Mouse (Mus musculus) spleen, adult 2 months (tissue): ENCODE results near the gene 9930104L06Rik. TPM values are rescaled to one million over a fixed set of nuclear protein-coding genes. Genes with fewer than 3 reads are reported as not detected.
"Not testable (repeated sequence)": the region's sequence is repeated elsewhere in the genome, so short reads cannot be mapped to it uniquely, and the experiment has no call there.

Experiments
- DNase-seq, 2 experiments: peaks; one replicate each; pipeline versions ENCODE4 v3.0.0 to v3.0.0-alpha.2; 2012 to 2021; ENCODE audit warnings: low spot score in 2 of 2, low read depth in 1 of 2
- H3K27ac ChIP-seq: fragments of 200-500 bp; 2 replicates; pipeline ENCODE4 v1.5.1; 2012; ENCODE audit warnings: low read length, inconsistent platforms; ENCODE audit not compliant: insufficient read depth
- H3K27me3 ChIP-seq: fragments of 200-500 bp; 2 replicates; pipeline ENCODE4 v1.6.1; 2012; ENCODE audit warnings: mild to moderate bottlenecking, moderate library complexity, low read length, inconsistent platforms; ENCODE audit not compliant: control insufficient read depth, insufficient read depth
- H3K36me3 ChIP-seq: fragments of 200-500 bp; 2 replicates; pipeline ENCODE4 v1.6.1; 2012; ENCODE audit warnings: mild to moderate bottlenecking, low read length, inconsistent platforms; ENCODE audit not compliant: control insufficient read depth, insufficient read depth
- H3K4me1 ChIP-seq: fragments of 200-500 bp; 2 replicates; pipeline ENCODE4 v1.6.1; 2011; ENCODE audit warnings: inconsistent platforms; ENCODE audit not compliant: control insufficient read depth, insufficient read depth, insufficient read length
- H3K4me3 ChIP-seq: fragments of 200-500 bp; 2 replicates; pipeline ENCODE4 v1.5.1; 2011; ENCODE audit warnings: mild to moderate bottlenecking, inconsistent platforms; ENCODE audit not compliant: insufficient read depth, insufficient read length; ENCODE audit errors: extremely low read depth
- CTCF ChIP-seq: fragments of 200-500 bp; IDR thresholded peaks from 2 replicates; pipeline ENCODE4 v1.5.1; 2011; ENCODE audit warnings: mild to moderate bottlenecking, inconsistent platforms; ENCODE audit not compliant: insufficient read depth, insufficient read length, insufficient replicate concordance; ENCODE audit errors: extremely low read depth
- POLR2A ChIP-seq: fragments of 200-500 bp; IDR thresholded peaks from 2 replicates; pipeline ENCODE4 v1.6.1; 2011; ENCODE audit warnings: low read depth, low read length, inconsistent platforms
- WGBS: fragments of 180-500 bp; shearing (Covaris S2); methylation state at CpG from one replicate; pipeline ENCODE4 v1.1.7; 2018; 5-methylcytosine and 5-hydroxymethylcytosine counted together
- polyA plus RNA-seq: library from polyadenylated mRNA; depleted of rRNA; stranded (reverse); fragments of >200 nt; gene quantifications from 2 replicates; pipeline ENCODE4 v1.2.3, GENCODE M21; 2012

9930104L06Rik gene
- polyA plus RNA-seq, 1 experiment: 13.2 TPM

GRCm38 (mm10) chr4:124898428-124898827 is 38.4 kb upstream of the 9930104L06Rik start:
- no peak overlapping the region for H3K4me3 ChIP-seq
- no peak overlapping the region for H3K27ac ChIP-seq
- WGBS: 73% methylated on average over 10 of the region's 10 CpGs
- H3K36me3 ChIP-seq: no peaks in the 10 kb centered on the region
- H3K27me3 ChIP-seq: peaks cover 9% of the 10 kb centered on the region
- TF ChIP-seq CTCF (no peak), POLR2A (no peak)
- DNase-seq: no peak
- peaks cover 3% of the 10 kb centered on the region; the same call in 1 of the 2 replicates for H3K4me1 ChIP-seq

DNA sequence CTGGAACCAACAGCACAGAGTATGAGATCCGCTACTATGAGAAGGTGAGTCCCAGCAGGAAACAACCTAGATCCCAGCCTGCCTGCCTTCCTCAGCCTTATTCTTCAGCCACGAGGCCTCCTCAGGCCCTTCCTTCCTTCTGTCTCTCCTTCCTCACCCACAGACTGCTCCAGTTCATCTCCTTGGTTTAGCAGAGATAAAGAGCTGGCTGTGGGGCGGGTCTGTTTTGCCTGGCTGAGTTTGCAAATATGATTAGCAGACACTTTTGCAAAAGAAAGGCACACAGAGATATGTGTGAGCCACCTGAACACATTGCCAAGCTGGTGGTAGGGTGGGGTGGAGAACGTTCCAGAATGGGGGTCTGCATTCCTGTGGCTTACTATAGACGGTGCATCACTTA is 36.9 kb upstream of the 9930104L06Rik start:
- DNase-seq: no peak
- Histone ChIP-seq H3K36me3 (no peaks in the 10 kb centered on the region), H3K4me1 (no peaks in the 10 kb centered on the region), H3K27ac (no peak overlapping the region), H3K4me3 (no peak overlapping the region), H3K27me3 (peaks cover 2% of the 10 kb centered on the region; the same call in 1 of the 2 replicates)
- WGBS: 57% methylated on average over 5 of the region's 5 CpGs
- TF ChIP-seq POLR2A: no peak
- no peak for TF ChIP-seq CTCF

- DNase-seq: no peak
- TF ChIP-seq POLR2A (no peak), CTCF (no peak)
- H3K27me3 ChIP-seq: no peaks in the 10 kb centered on the region
Observed at GRCm38 (mm10) chr4:124905417-124905816, 31.4 kb upstream of the 9930104L06Rik start.

GRCm38 (mm10) chr4:124905971-124906822 is 30.7 kb upstream of the 9930104L06Rik start:
- Histone ChIP-seq H3K4me3 (no peak overlapping the region), H3K27ac (no peak overlapping the region), H3K4me1 (no peaks in the 10 kb centered on the region), H3K36me3 (no peaks in the 10 kb centered on the region), H3K27me3 (no peaks in the 10 kb centered on the region)
- no peak for DNase-seq
- WGBS: 28% methylated on average over 21 of the region's 21 CpGs
- no peak for TF ChIP-seq CTCF
- TF ChIP-seq POLR2A: no peak

More at GRCm38 (mm10) chr4:124905417-124905816, 31.4 kb upstream of the 9930104L06Rik start:
- Histone ChIP-seq H3K4me3 (no peak overlapping the region), H3K27ac (no peak overlapping the region), H3K4me1 (no peaks in the 10 kb centered on the region), H3K36me3 (no peaks in the 10 kb centered on the region)
- WGBS: 63% methylated on average over 4 of the region's 4 CpGs

DNA sequence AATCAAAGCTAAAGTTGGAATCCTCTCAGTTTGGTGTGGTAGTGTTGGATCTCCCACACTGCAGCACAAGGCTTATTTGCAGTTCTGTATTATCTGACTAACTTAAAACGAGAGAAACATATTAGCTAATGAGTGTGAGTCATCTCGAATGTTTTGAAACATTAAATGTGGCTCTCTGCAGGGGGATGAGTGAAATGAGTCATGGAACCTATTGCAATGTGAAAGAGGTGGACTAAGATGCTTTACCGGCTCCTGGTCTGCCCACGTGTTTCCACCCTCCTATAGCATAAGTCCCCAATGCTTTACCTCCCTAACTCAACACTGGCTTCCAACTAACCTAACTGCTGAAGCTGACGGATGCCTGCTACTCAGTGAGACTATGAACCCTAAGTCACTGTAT is 8.7 kb upstream of the 9930104L06Rik start:
- no peaks in the 10 kb centered on the region for H3K27me3 ChIP-seq
- 89% methylated on average over 5 of the region's 5 CpGs for WGBS
- H3K36me3 ChIP-seq: peaks cover 2% of the 10 kb centered on the region; the same call in 1 of the 2 replicates
- TF ChIP-seq CTCF: no peak
- TF ChIP-seq POLR2A: no peak
- H3K27ac ChIP-seq: no peak overlapping the region
- H3K4me3 ChIP-seq: no peak overlapping the region
- DNase-seq: no peak
- H3K4me1 ChIP-seq: no peaks in the 10 kb centered on the region

- H3K27me3 ChIP-seq, H3K4me3 ChIP-seq, H3K4me1 ChIP-seq, DNase-seq, H3K27ac ChIP-seq: not testable (repeated sequence)
- H3K36me3 ChIP-seq: peaks cover 10% of the 10 kb centered on the region
- WGBS: 87% methylated on average over 4 of the region's 4 CpGs
Observed at GRCm38 (mm10) chr4:124939211-124939610, 2.4 kb downstream of the 9930104L06Rik start, which contains the start of gene Cdca8. TSS of gene Cdca8 (minus strand) at chr4:124939311.

DNA sequence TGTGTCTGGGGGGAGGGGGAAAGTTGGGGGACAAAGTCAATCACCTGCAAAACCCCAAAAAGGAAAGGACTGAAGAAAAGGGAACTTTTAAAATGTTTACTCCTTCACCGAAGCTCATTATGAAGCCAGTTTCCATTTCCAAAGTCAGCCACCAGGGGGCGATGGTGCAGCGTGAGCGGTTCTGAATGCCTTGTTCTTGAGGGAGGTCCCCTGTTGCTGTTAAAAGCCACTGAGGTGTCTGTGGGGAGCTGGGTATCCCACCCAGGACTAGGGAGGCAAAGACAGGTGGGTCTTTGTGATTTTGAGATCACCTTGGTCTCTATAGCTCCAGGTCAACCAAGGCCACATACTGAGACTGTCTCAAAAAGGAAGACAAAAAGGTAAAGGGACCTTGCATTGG is 6.2 kb downstream of the 9930104L06Rik start:
- Histone ChIP-seq H3K27ac (no peak overlapping the region), H3K4me1 (0 out of 2 replicates have a peak, but pooled peaks cover 4% of the 10 kb centered on the region), H3K27me3 (no peaks in the 10 kb centered on the region), H3K36me3 (peaks cover 10% of the 10 kb centered on the region), H3K4me3 (no peak overlapping the region)
- WGBS: 2% methylated on average over 4 of the region's 4 CpGs
- peak; percentile 48 to 68 for DNase-seq
- TF ChIP-seq CTCF (peak; percentile 92; the same call in 1 of the 2 replicates), POLR2A (no peak)
